Mouse (Mus musculus) cerebellum, adult 2 months (tissue): ENCODE measurements at regions not wholly inside any gene's neighbourhood (a gene's known extent, or its start where the extent isn't known, plus 50 kb on each side); places are given as distances from the start of the nearest gene placed in this dataset.

Experiments used
- DNase-seq, 2 experiments: peaks; one replicate each; pipeline ENCODE4 v3.0.0; 2021
- H3K27ac ChIP-seq: fragments of 200-500 bp; 2 replicates; pipeline ENCODE4 v1.5.1; 2012; ENCODE audit warnings: low read length, control low read depth, inconsistent platforms; ENCODE audit not compliant: insufficient read depth
- H3K27me3 ChIP-seq: fragments of 200-500 bp; 2 replicates; pipeline ENCODE4 v1.6.1; 2012; ENCODE audit warnings: inconsistent platforms, mild to moderate bottlenecking, low read length, moderate library complexity; ENCODE audit not compliant: control insufficient read depth, insufficient read depth
- H3K4me1 ChIP-seq: fragments of 200-500 bp; 2 replicates; pipeline ENCODE4 v1.6.1; 2011; ENCODE audit warnings: low read length; ENCODE audit not compliant: control insufficient read depth, insufficient read depth
- H3K4me3 ChIP-seq: fragments of 200-500 bp; replicated peaks from 2 replicates; pipeline ENCODE3; 2011; ENCODE audit warnings: mild to moderate bottlenecking, low read depth, low read length, control low read depth; ENCODE audit not compliant: insufficient read depth
- CTCF ChIP-seq: fragments of 200-500 bp; IDR thresholded peaks from 2 replicates; pipeline ENCODE4 v1.5.1; 2011; ENCODE audit warnings: low read depth, mild to moderate bottlenecking, control low read depth, low read length, moderate library complexity, borderline replicate concordance; ENCODE audit not compliant: insufficient read depth
- POLR2A ChIP-seq: fragments of 200-500 bp; IDR thresholded peaks from 2 replicates; pipeline ENCODE4 v1.6.1; 2011; ENCODE audit warnings: low read length, control low read depth, borderline replicate concordance; ENCODE audit not compliant: insufficient read depth
- whole genome bisulfite sequencing: fragments of 180-500 bp; shearing (Covaris S2); methylation state at CpG from one replicate; pipeline ENCODE4 v1.1.7; 2018; 5-methylcytosine and 5-hydroxymethylcytosine counted together

DNA sequence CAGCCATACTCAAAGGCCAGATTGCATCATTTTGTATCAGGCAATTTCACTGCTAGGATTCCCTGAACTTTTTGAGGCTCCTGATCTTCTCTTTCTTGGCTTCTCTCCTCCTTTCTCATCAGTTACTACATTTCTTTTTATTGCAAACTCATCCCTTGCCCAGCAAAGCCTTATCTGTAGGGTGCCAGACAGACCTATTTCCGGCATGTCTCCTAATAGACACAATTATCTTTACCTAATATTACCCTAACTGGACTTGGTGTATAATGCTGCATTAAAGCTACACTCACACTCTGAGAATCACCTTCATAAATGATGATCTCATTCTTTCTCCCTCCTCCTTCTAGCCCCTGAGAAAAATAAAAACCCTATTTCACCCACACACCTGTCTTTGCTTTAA, 396.3 kb upstream of the Nrg3 start:
- H3K27ac ChIP-seq, result no peak overlapping the region
- DNase-seq, result no peak
- WGBS, result 98% methylated on average over 1 of the region's 1 CpGs
- H3K27me3 ChIP-seq, result no peaks in the 10 kb centered on the region
- no peak for TF ChIP-seq POLR2A
- no peak for TF ChIP-seq CTCF
- H3K4me1 ChIP-seq, result no peaks in the 10 kb centered on the region
- H3K4me3 ChIP-seq, result no peak overlapping the region

DNA sequence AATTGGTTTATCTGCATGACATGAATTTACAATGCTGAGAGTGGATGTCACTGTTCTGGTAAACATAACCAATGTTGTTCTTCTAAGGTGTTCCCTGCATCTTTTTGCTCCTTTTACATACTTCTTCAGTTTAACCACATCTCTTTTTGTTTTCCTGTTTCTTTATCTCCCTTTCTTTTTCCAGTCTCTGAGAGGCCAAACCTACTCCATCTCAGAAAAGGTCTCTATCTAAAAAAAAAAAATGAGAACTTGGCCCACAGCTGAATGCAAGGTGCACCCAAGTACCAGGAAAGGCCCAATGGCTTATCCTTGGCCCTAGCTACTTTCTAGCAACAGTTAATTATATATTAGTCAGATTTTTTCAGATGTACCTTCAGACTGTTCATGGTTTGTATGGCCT, 394.3 kb upstream of the Nrg3 start:
- no peak for TF ChIP-seq CTCF
- H3K4me1 ChIP-seq, result no peaks in the 10 kb centered on the region
- no peak overlapping the region for H3K27ac ChIP-seq
- DNase-seq, result no peak
- no peaks in the 10 kb centered on the region for H3K27me3 ChIP-seq
- H3K4me3 ChIP-seq, result no peak overlapping the region

DNA sequence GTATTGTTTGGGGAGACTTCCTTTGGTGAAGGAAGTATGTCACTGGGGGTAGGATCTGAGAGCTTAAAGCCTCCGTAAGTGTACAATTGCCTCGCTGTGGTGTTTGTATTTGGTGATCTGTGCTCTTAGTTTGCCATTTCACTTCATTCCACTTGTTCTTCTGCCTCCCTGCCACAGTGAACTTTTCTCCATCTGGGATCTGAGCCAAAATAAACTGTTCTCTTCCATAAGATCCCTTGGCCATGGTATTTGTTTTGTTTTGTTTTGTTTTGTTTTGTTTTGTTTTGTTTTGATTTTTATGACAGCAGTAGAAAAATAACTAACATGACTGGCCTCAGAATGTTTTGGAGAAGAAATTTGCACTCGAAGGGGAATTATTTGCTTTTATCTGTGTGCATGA, 387.3 kb upstream of the Nrg3 start:
- DNase-seq, result no peak

DNA sequence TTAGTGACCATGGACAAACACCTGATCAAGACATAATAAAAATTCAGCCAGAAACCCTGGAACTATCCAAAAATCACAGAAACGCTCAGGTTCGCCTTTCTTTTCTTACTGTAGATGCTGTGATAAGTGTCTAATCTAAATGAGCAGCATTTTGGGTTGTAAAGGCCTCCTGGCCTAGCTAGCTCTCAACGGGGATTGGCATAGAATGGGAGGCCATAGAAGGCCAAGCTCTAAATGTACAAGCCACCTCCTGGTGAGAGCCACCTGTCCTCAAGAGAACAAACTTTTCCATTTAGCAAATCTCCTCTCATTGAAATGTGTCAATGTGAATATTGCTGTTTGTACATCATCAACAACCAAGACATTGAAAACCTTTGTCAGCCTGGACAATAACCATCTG, 386.4 kb upstream of the Nrg3 start:
- H3K4me1 ChIP-seq, result no peaks in the 10 kb centered on the region
- H3K27ac ChIP-seq, result no peak overlapping the region
- 13% methylated on average over 3 of the region's 3 CpGs for WGBS
- TF ChIP-seq CTCF (no peak), POLR2A (no peak)
- H3K4me3 ChIP-seq, result no peak overlapping the region
- peak; percentile 25 to 60 for DNase-seq
- no peaks in the 10 kb centered on the region for H3K27me3 ChIP-seq

More for the DNA sequence above, 387.3 kb upstream of the Nrg3 start:
- 83% methylated on average over 3 of the region's 3 CpGs for WGBS
- Histone ChIP-seq H3K27me3 (no peaks in the 10 kb centered on the region), H3K4me1 (no peaks in the 10 kb centered on the region), H3K27ac (no peak overlapping the region), H3K4me3 (no peak overlapping the region)
- TF ChIP-seq POLR2A (no peak), CTCF (no peak)

DNA sequence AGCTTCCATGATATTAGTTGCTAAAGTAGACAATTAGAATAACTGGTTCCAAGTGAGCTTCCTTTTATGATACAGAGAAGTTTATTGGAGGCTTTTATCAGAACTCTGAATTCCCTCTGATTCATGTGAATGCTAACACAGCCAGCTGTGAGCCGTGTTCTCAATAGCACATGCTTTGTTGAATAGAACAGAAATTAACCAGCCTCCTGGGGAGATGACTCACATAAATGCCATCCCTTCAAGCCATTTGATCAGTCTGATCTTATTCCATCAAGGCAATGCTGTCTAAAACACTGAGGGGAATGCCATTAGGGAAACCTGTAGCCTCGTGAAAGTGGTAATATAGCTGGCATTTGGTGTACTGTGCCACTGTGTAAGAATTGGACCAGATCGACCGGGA, 380.1 kb upstream of the Nrg3 start:
- no peak for TF ChIP-seq CTCF
- TF ChIP-seq POLR2A, result no peak
- DNase-seq, result no peak
- H3K4me1 ChIP-seq, result no peaks in the 10 kb centered on the region
- H3K27me3 ChIP-seq, result no peaks in the 10 kb centered on the region
- H3K27ac ChIP-seq, result no peak overlapping the region
- WGBS, result 70% methylated on average over 4 of the region's 4 CpGs
- H3K4me3 ChIP-seq, result no peak overlapping the region

DNA sequence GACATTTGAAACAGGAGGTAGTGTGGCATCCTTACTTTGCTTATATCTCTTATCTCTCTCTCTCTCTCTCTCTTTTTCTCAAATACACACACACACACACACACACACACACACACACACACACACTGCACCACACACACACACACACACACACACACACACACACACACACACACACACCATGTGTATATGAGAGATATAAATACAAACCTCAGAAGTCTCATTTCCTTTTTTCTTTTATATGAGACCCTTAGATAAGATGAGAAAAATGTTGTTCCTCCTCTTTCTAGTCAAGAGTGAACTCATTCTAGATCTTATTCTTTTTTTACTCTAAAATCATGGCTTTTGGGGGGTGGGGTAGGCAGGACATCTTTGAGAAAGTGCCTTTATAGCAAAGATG, 379.6 kb upstream of the Nrg3 start:
- H3K4me1 ChIP-seq, result no peaks in the 10 kb centered on the region
- no peak overlapping the region for H3K4me3 ChIP-seq
- TF ChIP-seq POLR2A, result no peak
- TF ChIP-seq CTCF, result no peak
- no peak overlapping the region for H3K27ac ChIP-seq
- H3K27me3 ChIP-seq, result no peaks in the 10 kb centered on the region
- no peak for DNase-seq
